In genomic region chr12:85949667-85950066, GRCm38 (mm10) we compare ENCODE assay signal across 22 mouse cellular contexts.
"Had no signal": no experiment of that assay in that cellular context is flagged by ENCODE, and none has a peak within 500 bp of the region (broad histone marks: within the 10 kb centered on the region; RNA-seq: fewer than 3 reads in every experiment).

No protein-coding gene starts in this region.

- H3K4me1 ChIP-seq: liver, embryonic 12.5 days; liver, embryonic 15.5 days; midbrain, embryonic 10.5 days; midbrain, embryonic 13.5 days; neural tube, embryonic 13.5 days had no signal

- H3K4me3 ChIP-seq: limb, embryonic 10.5 days; limb, embryonic 13.5 days; liver, embryonic 12.5 days; liver, embryonic 15.5 days; megakaryocyte, embryonic 14.5 days; midbrain, embryonic 10.5 days; midbrain, embryonic 13.5 days; myocyte; neural tube, embryonic 13.5 days; stomach, embryonic 15.5 days had no signal

- DNase-seq: kidney, adult 2 months; kidney, postnatal 25 days; liver; lung, adult 18-20 months; retina, postnatal 1 day; right cerebral cortex, postnatal 25 days; spleen, adult 18-20 months; thymus, adult 18-20 months; thymus, postnatal 36 days had no signal

- H3K4me2 ChIP-seq: limb, embryonic 13.5 days; liver, embryonic 12.5 days; liver, embryonic 15.5 days; midbrain, embryonic 13.5 days; neural tube, embryonic 13.5 days; stomach, embryonic 15.5 days had no signal

- H3K36me3 ChIP-seq: liver, embryonic 15.5 days; stomach, embryonic 15.5 days had no signal

- H3K27me3 ChIP-seq: limb, embryonic 13.5 days; liver, embryonic 12.5 days; liver, embryonic 15.5 days; megakaryocyte, embryonic 14.5 days; midbrain, embryonic 13.5 days; neural tube, embryonic 13.5 days; stomach, embryonic 15.5 days had no signal

- H3K9ac ChIP-seq: limb, embryonic 13.5 days; liver, embryonic 12.5 days; liver, embryonic 15.5 days; midbrain, embryonic 13.5 days; neural tube, embryonic 13.5 days; stomach, embryonic 15.5 days had no signal

- H3K27ac ChIP-seq: kidney, postnatal 0 days; limb, embryonic 10.5 days; limb, embryonic 13.5 days; liver, embryonic 12.5 days; liver, embryonic 15.5 days; midbrain, embryonic 10.5 days; midbrain, embryonic 13.5 days; neural tube, embryonic 13.5 days; stomach, embryonic 15.5 days had no signal

- ATAC-seq: intestine, postnatal 0 days; liver, embryonic 12.5 days; midbrain, embryonic 13.5 days; midbrain, embryonic 16.5 days had no signal

- H3K9me3 ChIP-seq: limb, embryonic 10.5 days; limb, embryonic 13.5 days; liver, embryonic 12.5 days; liver, embryonic 15.5 days; megakaryocyte, embryonic 14.5 days; midbrain, embryonic 10.5 days; midbrain, embryonic 13.5 days; neural tube, embryonic 13.5 days; stomach, embryonic 15.5 days had no signal
